Comparison of ENCODE assay signal across 9 mouse cellular contexts in genomic region chr1:40874456-40875375, GRCm38 (mm10).
A peak's percentile ranks its signal among the peaks of the same experiment; 100 is the strongest.
DNase-seq lines count a peak whose midpoint lies in the region; ATAC-seq and TF ChIP-seq lines count a peak whose summit lies in the region.
"Had no signal": no experiment of that assay in that cellular context is flagged by ENCODE, and none has a peak within 500 bp of the region (broad histone marks: within the 10 kb centered on the region; RNA-seq: fewer than 3 reads in every experiment).

No protein-coding gene starts in this region.

- DNase-seq in layer of hippocampus, adult 9-11 months, result peak; percentile 12
- DNase-seq in layer of hippocampus, postnatal 25 days (ENCODE audit: extremely low spot score in 1 of 2, low spot score in 1 of 2), result no peak
- DNase-seq in heart, adult 8-10 months (ENCODE audit: low spot score), result peak; percentile 21
- DNase-seq in cerebellum, adult 11 months, result no peak
- no peak for DNase-seq in adipocyte (ENCODE audit: low spot score)
- DNase-seq: thymus, postnatal 25 days had no signal

- no peaks in the 10 kb centered on the region for H3K27me3 ChIP-seq in intestine, postnatal 0 days (replicated peaks; ENCODE audit: control insufficient read depth, insufficient read depth, low read length)
- H3K27me3 ChIP-seq: embryonic facial prominence, embryonic 15.5 days had no signal

- no peak for TF ChIP-seq CTCF in cortical plate, adult 2 months (IDR thresholded peaks at IDR 0.05; ENCODE audit: extremely low read depth, insufficient read depth, low read length)
- no peak for TF ChIP-seq CTCF in intestine, postnatal 0 days (IDR thresholded peaks at IDR 0.05; ENCODE audit: low read depth)

- ATAC-seq in intestine, postnatal 0 days, result no peak

- peak overlapping the region; percentile 37 for H3K4me2 ChIP-seq in intestine, postnatal 0 days (replicated peaks; ENCODE audit: low read depth)
- H3K4me2 ChIP-seq: embryonic facial prominence, embryonic 15.5 days had no signal

- peaks cover 1% of the 10 kb centered on the region; the same call in 1 of the 2 replicates for H3K4me1 ChIP-seq in cortical plate, adult 2 months (ENCODE audit: control insufficient read depth, insufficient read depth, low read length)
- H3K4me1 ChIP-seq in intestine, postnatal 0 days (replicated peaks; ENCODE audit: control insufficient read depth, insufficient read depth, low read length), result no peaks in the 10 kb centered on the region

- peak overlapping the region; percentile 12; the same call in 1 of the 2 replicates for H3K4me3 ChIP-seq in cortical plate, adult 2 months (ENCODE audit: insufficient read depth, low read length)
- H3K4me3 ChIP-seq in intestine, postnatal 0 days (ENCODE audit: low read depth, low read length), result no peak overlapping the region
- H3K4me3 ChIP-seq: embryonic facial prominence, embryonic 15.5 days had no signal

- H3K9ac ChIP-seq in intestine, postnatal 0 days (ENCODE audit: low read depth, low read length), result no peak overlapping the region
- H3K9ac ChIP-seq: embryonic facial prominence, embryonic 15.5 days had no signal

- WGBS in intestine, postnatal 0 days, result 76% methylated on average over 26 of the region's 26 CpGs

- no peaks in the 10 kb centered on the region for H3K36me3 ChIP-seq in intestine, postnatal 0 days (ENCODE audit: control insufficient read depth, insufficient read depth)
- H3K36me3 ChIP-seq: embryonic facial prominence, embryonic 15.5 days had no signal

- no peak for TF ChIP-seq POLR2A in cortical plate, adult 2 months (IDR thresholded peaks at IDR 0.05; ENCODE audit: extremely low read depth, insufficient read depth, low read length)

- no peaks in the 10 kb centered on the region for H3K9me3 ChIP-seq in intestine, postnatal 0 days (ENCODE audit: control insufficient read depth)
- H3K9me3 ChIP-seq: embryonic facial prominence, embryonic 15.5 days had no signal

- H3K27ac ChIP-seq in cortical plate, adult 2 months (ENCODE audit: insufficient read depth, low read length), result no peak overlapping the region
- no peak overlapping the region for H3K27ac ChIP-seq in intestine, postnatal 0 days (ENCODE audit: low read depth, low read length)
- H3K27ac ChIP-seq: embryonic facial prominence, embryonic 15.5 days had no signal

Comparison
In these comparisons a context has a peak if more than half of its experiments do, and no peak if none do; other contexts are left out.
1. DNase-seq: peak in layer of hippocampus, adult 9-11 months (single experiment) and heart, adult 8-10 months (single experiment); none in layer of hippocampus, postnatal 25 days (0 of 2), cerebellum, adult 11 months (single experiment) and adipocyte (single experiment).